Mouse (Mus musculus) liver, embryonic 11.5 days (tissue): ENCODE measurements around the gene Fam162a. TPM values are rescaled to one million over a fixed set of nuclear protein-coding genes. Genes with fewer than 3 reads are reported as not detected.
"Not testable (repeated sequence)": the region's sequence is repeated elsewhere in the genome, so short reads cannot be mapped to it uniquely, and the experiment has no call there.

Source experiments
- ATAC-seq: fragments of 200-750 bp; cut with Nextera tagmentation; replicated peaks from 2 replicates; pipeline ENCODE4 v1.8.0; 2017; ENCODE audit warnings: moderate number of reproducible peaks, mild to moderate bottlenecking, moderate TSS enrichment, moderate library complexity; ENCODE audit not compliant: low FRiP score
- DNase-seq: peaks from one replicate; pipeline ENCODE4 v3.0.0-alpha.2; 2017; ENCODE audit warnings: low spot score
- H3K27ac ChIP-seq: fragments of 300-500 bp; sonication (generic); 2 replicates; pipeline ENCODE4 v1.5.1; 2014; ENCODE audit warnings: mild to moderate bottlenecking, low read depth, low read length, control low read depth
- H3K27me3 ChIP-seq: fragments of 300-500 bp; sonication (generic); replicated peaks from 2 replicates; pipeline ENCODE4 v1.6.1; 2014; ENCODE audit warnings: low read length, mixed read lengths; ENCODE audit not compliant: control insufficient read depth, insufficient read depth
- H3K36me3 ChIP-seq: fragments of 300-500 bp; sonication (generic); 2 replicates; pipeline ENCODE4 v1.6.1; 2014; ENCODE audit warnings: mild to moderate bottlenecking, low read length, moderate library complexity, mixed read lengths; ENCODE audit not compliant: control insufficient read depth, insufficient read depth
- H3K4me1 ChIP-seq: fragments of 300-500 bp; sonication (generic); replicated peaks from 2 replicates; pipeline ENCODE4 v1.6.1; 2014; ENCODE audit warnings: low read length, mixed read lengths; ENCODE audit not compliant: control insufficient read depth, insufficient read depth
- H3K4me2 ChIP-seq: fragments of 300-500 bp; sonication (generic); 2 replicates; pipeline ENCODE4 v1.6.1; 2014; ENCODE audit warnings: mild to moderate bottlenecking, control low read depth, moderate library complexity
- H3K4me3 ChIP-seq: fragments of 300-500 bp; sonication (generic); 2 replicates; pipeline ENCODE4 v1.5.1; 2014; ENCODE audit warnings: low read depth, low read length, control low read depth
- H3K9ac ChIP-seq: fragments of 300-500 bp; sonication (generic); 2 replicates; pipeline ENCODE4 v1.6.1; 2014; ENCODE audit warnings: low read depth, low read length, control low read depth
- H3K9me3 ChIP-seq: fragments of 300-500 bp; sonication (generic); 2 replicates; pipeline ENCODE4 v1.6.1; 2016; ENCODE audit warnings: low read length, inconsistent platforms, mixed read lengths; ENCODE audit not compliant: control insufficient read depth
- WGBS: fragments of 180-500 bp; shearing (Covaris S2); extraction: QIAGEN DNeasy Blood & Tissue Kit; methylation state at CpG from one replicate; pipeline ENCODE4 v1.1.7; 2014; 5-methylcytosine and 5-hydroxymethylcytosine counted together
- polyA plus RNA-seq: library from polyadenylated mRNA; unstranded; fragments of >200 nt; fragmentation: Nextera tagmentation; extraction: Ambion mirVana; gene quantifications from 2 replicates; pipeline ENCODE4 v1.2.1, GENCODE M21; 2014

The Fam162a gene
- 493 and 545 TPM in 2 replicates for polyA plus RNA-seq

DNA sequence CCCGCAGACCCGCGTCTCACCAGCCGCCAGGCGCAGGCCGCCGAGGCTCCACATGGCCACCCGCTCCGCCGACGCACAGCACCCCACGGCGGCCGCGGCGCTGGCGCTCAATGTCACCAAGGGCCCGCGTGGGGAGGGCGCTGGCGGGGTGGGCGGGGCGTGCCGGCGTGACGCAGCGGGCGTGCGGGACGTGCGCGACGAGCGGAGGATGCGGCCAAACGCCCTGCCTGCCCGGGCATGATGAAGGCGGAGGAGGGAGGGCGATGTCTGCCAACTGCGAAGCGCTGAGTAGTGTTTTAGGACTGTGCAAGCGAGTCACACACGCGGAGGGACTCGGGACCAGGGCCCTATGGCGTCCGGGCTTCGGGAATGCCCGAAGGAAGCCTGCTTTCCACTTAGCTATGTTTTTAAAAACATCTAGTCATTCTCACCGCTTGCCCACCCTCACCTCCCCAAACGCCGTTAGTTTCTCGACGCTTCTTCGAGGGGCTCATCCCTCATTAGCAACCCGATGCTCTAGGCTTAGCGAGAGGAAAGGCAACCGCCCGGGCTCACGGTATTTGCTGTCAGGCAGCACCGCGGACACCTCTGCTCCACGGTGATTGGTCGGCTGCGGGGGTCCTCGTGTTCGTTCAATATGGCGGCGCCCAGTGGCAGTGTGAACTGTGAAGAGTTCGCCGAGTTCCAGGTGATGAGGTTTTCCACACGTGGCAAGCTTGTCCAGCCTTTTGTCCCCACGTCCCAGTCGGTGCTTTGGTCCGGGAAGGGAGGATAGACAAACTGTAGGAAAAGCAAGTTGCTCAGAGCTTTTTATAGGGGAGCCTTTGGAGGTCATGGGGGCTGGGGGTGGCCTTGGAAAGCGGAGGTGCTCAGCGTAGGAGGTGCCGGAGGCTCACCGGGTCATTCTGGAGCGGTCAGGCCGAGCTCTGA lies at the start of gene Fam162a, which contains the start of gene Ccdc58:
Gene Fam162a, minus strand, starts transcription at position 145 of the 930 bp plus-strand sequence.
Gene Ccdc58, plus strand, starts transcription at position 236 of the 930 bp plus-strand sequence.
- Histone ChIP-seq H3K36me3 (peaks cover 4% of the 10 kb centered on the region; the same call in 1 of the 2 replicates), H3K4me2 (peak within 1 kb of the TSS; percentile 66), H3K27ac (peak within 1 kb of the TSS; percentile 99), H3K9me3 (no peaks in the 10 kb centered on the region), H3K4me1 (peaks cover 23% of the 10 kb centered on the region), H3K9ac (peak within 1 kb of the TSS; percentile 94), H3K27me3 (no peaks in the 10 kb centered on the region), H3K4me3 (peak within 1 kb of the TSS; percentile 85)
- DNase-seq (peak; percentile 96), ATAC-seq (peak; percentile 90)
- under 1% methylated on average over 81 of the region's 81 CpGs for WGBS

DNA sequence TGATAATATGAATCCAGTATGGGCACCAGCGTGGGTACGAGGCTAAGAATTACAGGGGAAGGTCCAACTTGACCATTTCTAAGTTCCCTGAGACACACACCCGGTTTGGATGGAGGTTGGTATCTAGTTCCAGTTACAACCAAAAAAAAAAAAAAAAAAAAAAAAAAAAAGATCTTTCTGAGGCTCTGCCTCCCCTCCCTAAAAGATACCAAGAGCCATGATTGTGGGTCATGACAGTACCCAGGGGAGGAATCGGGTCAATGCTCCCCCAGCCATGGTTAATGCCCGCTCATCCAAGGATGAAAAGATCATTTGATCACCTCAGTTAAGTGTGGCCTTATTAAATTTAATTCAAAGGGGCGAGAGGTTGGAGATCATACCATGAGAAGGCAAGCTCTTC lies 44.4 kb upstream of the Fam162a start:
- not testable (repeated sequence) for H3K9ac ChIP-seq, DNase-seq, H3K27me3 ChIP-seq, H3K4me2 ChIP-seq, ATAC-seq, H3K4me1 ChIP-seq, H3K36me3 ChIP-seq, H3K4me3 ChIP-seq, H3K27ac ChIP-seq, H3K9me3 ChIP-seq
- 90% methylated on average over 6 of the region's 6 CpGs for WGBS

GRCm38 (mm10) chr16:36111486-36111885 lies 40.1 kb upstream of the Fam162a start:
- not testable (repeated sequence) for H3K36me3 ChIP-seq, H3K4me3 ChIP-seq, H3K4me2 ChIP-seq, H3K9ac ChIP-seq, H3K9me3 ChIP-seq, H3K27ac ChIP-seq, DNase-seq, H3K4me1 ChIP-seq, ATAC-seq, H3K27me3 ChIP-seq

DNA sequence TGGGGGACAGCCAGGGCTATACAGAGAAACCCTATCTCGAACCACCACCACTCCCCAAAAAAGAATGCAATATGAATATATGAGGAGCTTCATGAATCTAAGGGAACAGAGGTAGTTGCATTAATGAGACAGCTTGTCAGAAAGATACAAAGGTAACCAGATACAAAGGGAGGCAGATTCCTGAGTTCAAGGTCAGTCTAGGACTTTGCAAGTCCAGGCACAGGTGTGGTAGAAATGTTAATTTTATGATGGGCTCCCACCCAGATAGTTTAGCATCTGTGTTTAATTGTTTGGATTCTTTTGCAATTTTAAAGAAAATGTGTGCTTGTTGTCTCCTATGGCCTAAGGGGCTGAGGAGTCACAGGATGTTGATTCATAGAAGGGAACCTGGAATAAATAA lies 30.8 kb upstream of the Fam162a start:
- H3K4me2 ChIP-seq = no peak overlapping the region
- H3K4me1 ChIP-seq = no peaks in the 10 kb centered on the region
- no peak for ATAC-seq
- 86% methylated on average over 1 of the region's 1 CpGs for WGBS
- no peaks in the 10 kb centered on the region for H3K9me3 ChIP-seq
- no peak overlapping the region for H3K27ac ChIP-seq
- H3K9ac ChIP-seq = no peak overlapping the region
- H3K4me3 ChIP-seq = no peak overlapping the region
- H3K36me3 ChIP-seq = no peaks in the 10 kb centered on the region
- no peaks in the 10 kb centered on the region for H3K27me3 ChIP-seq
- DNase-seq = no peak

DNA sequence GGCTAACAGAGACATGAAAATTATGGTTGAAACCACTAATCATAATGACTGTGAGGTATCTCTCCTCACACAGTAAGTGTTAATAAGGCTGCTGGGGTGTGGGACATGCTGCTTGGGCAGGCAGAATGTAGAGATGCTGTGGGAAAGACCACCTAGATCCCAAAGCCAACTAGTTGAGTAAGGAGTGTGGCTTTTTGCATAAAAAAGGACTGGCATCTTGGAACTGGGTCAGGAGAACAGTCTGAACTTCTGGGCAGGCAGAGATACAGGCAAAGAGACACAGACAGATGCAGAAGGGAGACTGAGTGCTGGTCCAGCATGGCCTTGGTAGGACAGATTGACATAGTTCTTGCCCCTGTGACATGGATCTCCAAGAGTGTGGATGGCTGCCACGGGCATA lies 30.1 kb upstream of the Fam162a start:
- H3K36me3 ChIP-seq = no peaks in the 10 kb centered on the region
- DNase-seq (no peak), ATAC-seq (no peak)
- 80% methylated on average over 1 of the region's 1 CpGs for WGBS
- no peak overlapping the region for H3K4me3 ChIP-seq
- H3K27ac ChIP-seq = no peak overlapping the region
- H3K4me1 ChIP-seq = no peaks in the 10 kb centered on the region
- H3K27me3 ChIP-seq = no peaks in the 10 kb centered on the region
- H3K9me3 ChIP-seq = no peaks in the 10 kb centered on the region
- H3K4me2 ChIP-seq = no peak overlapping the region
- no peak overlapping the region for H3K9ac ChIP-seq

DNA sequence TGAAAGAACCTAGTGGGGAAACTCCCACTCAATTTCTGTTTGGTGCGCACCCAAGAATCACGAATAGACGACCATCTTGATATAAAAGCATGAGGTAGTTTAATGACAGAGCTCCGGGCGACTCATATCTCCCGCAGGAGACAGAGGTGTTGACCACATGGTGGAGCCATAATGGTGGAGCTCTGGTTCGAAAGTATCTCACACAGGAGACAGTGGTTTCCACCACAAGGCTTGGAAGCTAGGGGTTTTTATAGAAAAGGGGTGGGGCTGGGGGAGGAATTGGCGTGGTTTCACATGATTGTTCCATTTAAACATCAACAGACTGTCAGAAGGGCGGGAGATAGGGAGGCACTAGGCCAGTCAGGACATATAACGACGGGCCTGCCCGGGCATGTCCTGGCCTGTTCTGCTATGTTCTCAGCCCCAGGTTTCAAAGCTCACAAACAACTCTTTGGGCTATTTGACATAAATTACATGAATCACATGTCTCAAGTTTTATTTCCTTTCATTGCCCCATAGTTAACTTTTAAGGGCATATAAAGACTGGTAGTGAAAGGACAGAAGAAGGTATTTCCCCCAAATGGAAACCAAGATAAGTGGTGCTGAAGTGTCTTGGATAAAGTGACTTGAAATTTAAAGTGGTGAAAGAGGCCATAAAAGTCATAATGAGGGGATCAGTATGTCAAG lies 26.6 kb upstream of the Fam162a start:
- H3K9ac ChIP-seq, DNase-seq: not testable (repeated sequence)
- WGBS = 90% methylated on average over 12 of the region's 12 CpGs

GRCm38 (mm10) chr16:36094079-36094478 lies 22.7 kb upstream of the Fam162a start:
- no peaks in the 10 kb centered on the region for H3K9me3 ChIP-seq
- no peak overlapping the region for H3K27ac ChIP-seq
- ATAC-seq (no peak), DNase-seq (no peak)
- H3K4me2 ChIP-seq = no peak overlapping the region
- H3K27me3 ChIP-seq = no peaks in the 10 kb centered on the region
- H3K4me3 ChIP-seq = no peak overlapping the region
- peaks cover 4% of the 10 kb centered on the region; the same call in 1 of the 2 replicates for H3K36me3 ChIP-seq
- H3K4me1 ChIP-seq = no peaks in the 10 kb centered on the region
- WGBS = 85% methylated on average over 3 of the region's 3 CpGs
- no peak overlapping the region for H3K9ac ChIP-seq

More for the DNA sequence above, 26.6 kb upstream of the Fam162a start:
- not testable (repeated sequence) for H3K27ac ChIP-seq, H3K36me3 ChIP-seq, H3K9me3 ChIP-seq, H3K4me2 ChIP-seq, H3K4me3 ChIP-seq, ATAC-seq, H3K27me3 ChIP-seq, H3K4me1 ChIP-seq

- no peaks in the 10 kb centered on the region for H3K4me1 ChIP-seq
- no peak overlapping the region for H3K4me3 ChIP-seq
- H3K27ac ChIP-seq = no peak overlapping the region
- 92% methylated on average over 11 of the region's 11 CpGs for WGBS
- no peak overlapping the region for H3K4me2 ChIP-seq
- no peak for DNase-seq
- H3K36me3 ChIP-seq = peaks cover 17% of the 10 kb centered on the region; the same call in 1 of the 2 replicates
- H3K9me3 ChIP-seq = no peaks in the 10 kb centered on the region
- H3K9ac ChIP-seq = no peak overlapping the region
- H3K27me3 ChIP-seq = no peaks in the 10 kb centered on the region
- no peak for ATAC-seq
Measured at GRCm38 (mm10) chr16:36090785-36091509, 19.6 kb upstream of the Fam162a start.
